Mouse (Mus musculus): ENCODE data around the gene Klhl32.

The Klhl32 gene

DNA sequence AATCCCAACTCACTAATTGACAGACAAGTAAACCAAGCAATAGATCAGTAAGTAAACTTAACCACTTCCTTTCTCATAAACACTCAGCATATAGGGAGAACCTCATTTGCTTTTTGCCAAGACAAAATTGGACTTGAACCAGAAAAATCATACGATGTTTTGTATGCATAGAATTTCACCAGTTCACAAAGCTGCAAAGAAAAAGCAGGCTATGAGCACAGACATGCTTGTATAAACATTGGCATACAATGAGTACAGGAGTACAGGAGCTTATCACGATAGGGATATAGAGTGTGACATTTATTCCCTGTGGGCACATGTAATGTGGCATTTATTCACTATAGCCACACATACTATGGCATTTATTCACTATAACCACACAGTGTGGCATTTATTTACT lies 220.5 kb downstream of the Klhl32 start:
- DNase-seq (ENCODE audit: low spot score), result no peak

DNA sequence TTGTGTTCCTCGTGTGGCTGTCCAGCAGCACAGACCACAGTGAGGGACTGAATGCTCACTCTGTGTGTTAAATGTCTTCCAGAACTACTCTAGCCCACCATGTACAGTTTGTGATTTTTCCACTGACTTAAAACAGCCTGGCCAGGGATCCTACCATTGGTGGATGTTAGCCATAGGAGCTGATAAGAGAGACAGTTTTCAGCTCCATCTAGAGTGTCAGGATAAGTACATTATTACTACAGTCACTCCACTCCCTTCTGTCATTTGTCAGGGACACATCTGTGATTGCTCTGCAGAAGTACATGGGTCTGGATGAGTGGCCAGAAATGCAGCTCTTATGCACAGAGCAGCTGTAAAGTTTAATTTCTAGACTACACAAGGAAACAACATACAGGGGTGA lies 223.1 kb downstream of the Klhl32 start:
- DNase-seq (ENCODE audit: low spot score), result no peak

DNA sequence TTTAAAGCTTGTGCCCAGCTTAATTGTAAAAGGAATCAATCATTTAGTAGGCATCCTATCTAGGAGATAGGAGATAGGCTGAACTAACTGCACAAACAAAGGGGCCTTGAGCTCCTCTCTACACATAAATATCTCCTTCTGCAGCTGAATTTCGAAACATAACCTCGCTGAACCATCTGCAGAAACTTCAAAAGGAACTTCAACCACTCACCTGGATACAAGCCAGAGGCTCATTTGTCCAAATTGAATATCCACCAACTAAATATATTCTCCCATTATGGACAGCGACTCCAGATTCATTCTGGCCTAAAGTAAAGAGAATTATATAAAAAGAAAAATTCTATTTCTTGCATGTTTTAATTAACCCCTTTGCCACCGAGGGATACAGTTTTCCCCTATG lies 224.2 kb downstream of the Klhl32 start:
- DNase-seq (ENCODE audit: low spot score), result no peak

DNA sequence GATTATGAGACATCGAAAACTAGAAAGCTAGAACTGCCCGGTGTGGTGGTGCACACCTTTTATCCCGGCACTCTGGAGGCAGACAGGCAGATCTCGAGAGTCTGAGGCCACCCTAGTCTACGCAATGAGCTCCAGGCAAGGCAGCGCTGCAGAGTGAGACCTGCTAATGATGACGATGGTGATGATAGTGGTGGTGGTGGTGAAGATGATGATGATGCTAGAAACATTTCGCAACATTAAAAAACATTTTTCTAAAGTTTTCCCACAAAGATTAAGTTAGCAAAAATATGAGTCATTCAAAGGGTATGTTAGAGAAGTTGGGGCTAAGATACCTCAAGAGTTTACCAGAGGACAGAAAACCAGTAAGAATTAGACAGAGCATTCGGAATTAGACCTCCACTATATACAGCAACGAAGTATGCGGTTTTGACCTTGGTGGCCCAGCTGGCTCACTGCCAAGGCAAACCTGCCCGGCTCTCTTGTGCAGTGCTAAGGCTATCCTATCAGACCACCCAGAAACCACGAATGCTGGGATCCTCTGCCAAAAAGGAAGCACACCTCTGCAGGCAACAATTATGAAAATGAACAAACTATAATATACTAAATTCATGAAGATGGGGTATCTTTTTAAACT lies 224.9 kb downstream of the Klhl32 start:
- peak; percentile 46 for DNase-seq (ENCODE audit: low spot score)

DNA sequence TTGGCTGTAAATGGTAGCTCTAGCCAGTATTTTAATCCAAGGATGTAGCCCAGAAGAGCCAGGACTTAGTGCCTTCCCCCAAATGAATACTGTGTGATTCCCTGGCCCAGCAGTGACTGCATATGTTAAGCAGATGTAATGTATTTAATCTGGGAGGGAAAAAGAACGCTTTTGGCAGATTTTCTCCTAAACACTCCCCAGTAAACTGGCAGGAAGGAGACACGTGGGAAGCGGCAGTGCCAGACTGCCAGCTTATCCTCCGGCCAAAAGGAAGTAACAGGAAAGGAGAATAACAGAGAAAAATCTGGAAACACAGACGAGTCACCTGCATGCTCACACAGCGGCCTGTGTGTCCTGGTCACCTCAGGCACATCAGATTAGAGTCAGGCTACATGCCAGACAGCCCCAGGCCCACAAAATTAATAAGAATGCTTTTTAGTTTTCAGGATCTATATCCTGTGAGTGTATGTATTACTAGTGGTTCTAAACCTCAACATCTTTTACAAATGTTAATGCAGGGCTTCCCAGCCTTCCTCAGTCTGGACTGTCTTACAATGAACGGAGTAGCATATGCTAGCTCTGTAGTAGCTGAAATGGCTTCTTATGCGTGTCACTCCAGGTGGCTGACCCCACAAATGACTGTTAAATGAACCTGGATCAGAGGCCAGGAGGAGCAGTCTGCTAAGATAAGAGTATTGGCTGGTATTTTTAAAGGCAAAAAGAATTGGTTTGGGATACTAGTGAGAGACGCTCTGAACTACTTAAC lies 229.3 kb downstream of the Klhl32 start:
- no peak for DNase-seq (ENCODE audit: low spot score)

DNA sequence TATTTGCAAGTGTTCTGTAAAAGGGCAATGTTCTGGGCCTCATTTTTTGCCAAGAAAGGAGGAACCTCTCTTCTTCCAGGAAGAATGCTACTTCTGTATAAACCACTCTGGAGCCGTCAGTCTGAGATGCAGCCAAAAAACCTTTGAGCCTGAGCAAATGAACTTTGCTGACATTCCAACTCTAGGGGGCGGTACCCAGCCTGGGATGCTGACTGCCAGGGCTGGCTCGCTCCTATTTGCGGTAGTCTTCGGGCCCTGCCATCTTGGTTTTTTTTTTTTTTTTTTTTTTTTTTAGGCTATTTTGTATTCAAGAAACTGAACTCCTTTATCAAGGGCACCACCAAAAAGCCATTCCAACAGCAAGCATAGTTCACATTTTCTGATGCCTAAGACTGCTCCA lies 230.5 kb downstream of the Klhl32 start:
- no peak for DNase-seq (ENCODE audit: low spot score)

DNA sequence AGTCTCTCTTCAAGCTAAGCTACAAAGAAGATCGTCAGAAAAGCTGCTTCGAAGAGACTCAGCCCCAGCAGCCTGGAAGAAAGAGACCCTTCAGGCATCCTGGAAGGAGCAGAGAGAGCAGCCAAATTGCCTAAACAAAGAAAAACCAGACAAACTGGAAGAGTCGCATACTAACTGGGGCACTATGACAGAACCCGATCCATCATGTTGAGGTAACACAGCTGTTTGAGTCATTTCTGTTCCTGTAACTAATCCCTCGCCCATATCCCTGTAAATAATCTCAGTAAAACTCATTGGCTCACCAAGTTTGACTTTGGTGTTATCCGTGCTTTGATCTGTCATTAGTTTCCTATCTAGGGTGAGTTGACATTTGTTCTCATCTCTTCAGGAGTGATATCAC lies 230.9 kb downstream of the Klhl32 start:
- DNase-seq (ENCODE audit: low spot score), result no peak

DNA sequence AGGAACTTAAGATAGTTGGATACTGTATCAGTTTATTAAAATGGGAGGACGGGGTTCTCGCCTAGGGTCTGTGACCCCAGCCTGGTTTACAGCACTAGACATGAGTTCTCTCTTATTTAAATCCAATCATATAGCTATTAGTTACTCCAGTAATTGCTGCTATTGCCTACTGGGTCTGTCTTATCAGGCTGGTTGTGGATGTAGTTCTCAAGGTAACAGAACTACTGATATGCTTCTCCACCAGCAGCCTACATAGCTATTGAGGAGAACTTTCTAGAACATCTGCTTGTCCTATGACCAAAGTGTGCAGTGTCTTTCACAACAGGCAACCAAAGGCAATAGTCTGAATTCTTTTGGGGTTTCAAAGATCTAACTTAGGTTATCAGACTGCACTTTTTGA lies 241.4 kb downstream of the Klhl32 start:
- DNase-seq (ENCODE audit: low spot score), result no peak

DNA sequence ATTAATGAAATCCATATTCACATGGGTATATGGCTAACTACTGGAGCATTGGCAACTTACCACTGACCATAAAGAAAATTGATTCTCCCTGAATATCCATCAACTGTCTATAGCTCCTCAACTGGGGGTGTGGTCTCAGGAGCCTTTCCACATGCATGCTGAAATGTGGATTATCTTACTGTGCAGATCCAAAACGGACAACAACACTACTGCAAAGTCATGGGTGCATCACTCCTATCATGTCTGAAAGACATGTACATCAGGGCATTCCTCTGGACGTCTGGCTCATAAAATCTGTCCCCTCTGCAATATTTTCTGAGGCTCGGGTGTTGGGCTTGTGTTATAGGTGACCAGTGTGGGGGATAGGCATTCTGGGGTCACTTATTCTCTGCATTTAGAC lies 241.8 kb downstream of the Klhl32 start:
- no peak for DNase-seq (ENCODE audit: low spot score)

DNA sequence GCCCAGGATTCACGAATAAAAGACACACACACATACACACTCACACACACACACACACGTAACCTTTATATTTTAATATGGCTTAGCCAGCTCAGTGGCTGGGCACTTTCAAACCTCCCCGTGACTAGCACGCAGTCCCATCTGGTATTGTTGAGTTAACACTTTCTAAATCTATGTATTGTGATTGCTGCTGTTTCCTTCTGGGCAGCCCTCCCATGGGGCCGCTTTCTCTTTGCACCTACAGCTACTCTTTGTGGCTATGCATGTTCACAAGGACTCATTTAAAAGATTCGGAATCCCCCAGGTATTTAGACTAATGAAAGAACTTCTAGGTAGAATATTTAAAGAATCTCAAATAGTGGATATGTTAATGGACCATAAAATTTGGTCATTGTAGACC lies 249.2 kb downstream of the Klhl32 start:
- DNase-seq (ENCODE audit: low spot score), result no peak

DNA sequence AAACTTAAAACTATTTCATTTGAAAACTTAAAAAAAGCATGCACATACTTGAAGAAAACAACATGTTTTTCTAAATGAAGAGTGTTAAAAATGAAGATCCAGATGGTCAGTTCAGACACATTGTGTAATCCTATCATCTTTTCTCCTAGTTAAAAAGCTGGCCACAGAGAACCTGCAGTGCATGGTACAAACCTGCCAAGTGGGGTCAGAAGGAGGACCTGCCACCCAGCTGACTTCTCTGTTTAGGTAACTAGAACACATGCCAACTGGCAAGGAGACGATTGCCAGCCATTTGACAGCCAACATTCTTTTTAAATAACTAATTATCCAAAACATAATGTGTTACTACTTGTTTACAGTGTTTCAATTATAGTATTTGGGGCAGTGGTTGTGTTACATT lies 252.3 kb downstream of the Klhl32 start:
- no peak for DNase-seq (ENCODE audit: low spot score)

DNA sequence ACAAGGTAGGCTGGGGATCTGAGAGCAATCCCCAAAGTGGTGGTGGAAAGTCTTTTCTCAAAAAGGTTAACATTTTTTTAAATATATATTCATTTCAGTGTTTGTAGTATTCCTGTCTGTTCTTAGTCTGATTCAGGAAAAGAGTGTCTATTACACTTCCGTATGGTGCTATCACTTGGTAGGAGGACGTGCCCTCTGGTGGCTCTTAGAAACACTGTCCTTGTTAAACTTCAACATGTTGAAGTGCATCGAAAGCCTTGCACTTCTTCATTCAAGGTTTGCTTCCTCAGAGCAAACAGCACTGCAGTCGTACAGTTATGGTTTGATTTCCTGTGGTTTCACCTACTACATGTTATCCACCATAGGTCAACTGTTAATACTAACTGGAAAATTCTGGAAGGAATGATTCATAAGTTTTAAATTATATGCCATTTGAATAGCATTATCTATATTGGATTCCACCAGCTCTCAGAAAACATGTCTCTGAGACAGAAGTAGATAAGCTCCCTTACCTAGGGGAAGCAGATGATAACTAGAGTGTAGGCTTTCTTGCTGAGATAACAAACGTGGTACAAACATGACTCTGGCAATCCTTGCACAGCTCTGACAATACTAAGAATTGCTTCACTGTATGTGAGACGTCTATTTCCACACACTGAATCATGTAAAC lies 253.8 kb downstream of the Klhl32 start:
- no peak for DNase-seq (ENCODE audit: low spot score)

DNA sequence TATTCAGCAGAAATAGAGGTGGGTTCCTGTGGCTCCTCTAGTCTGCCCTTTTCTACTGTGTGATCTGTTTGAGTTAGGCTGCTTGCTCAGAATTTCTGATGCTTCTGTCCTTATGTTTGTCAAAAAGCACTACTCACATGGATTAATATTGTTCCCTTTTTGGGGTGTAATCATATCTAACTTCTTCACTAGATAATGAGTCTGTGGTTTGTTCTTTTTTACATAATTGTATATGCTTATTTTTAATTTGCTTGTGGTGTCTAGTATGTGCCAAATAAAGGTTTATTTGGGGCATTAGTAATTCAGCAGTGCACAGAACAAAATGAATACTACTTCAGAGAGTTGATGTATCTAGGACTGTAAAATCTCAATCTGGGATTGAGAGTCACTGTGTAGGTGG lies 256.1 kb downstream of the Klhl32 start:
- DNase-seq (ENCODE audit: low spot score), result no peak

DNA sequence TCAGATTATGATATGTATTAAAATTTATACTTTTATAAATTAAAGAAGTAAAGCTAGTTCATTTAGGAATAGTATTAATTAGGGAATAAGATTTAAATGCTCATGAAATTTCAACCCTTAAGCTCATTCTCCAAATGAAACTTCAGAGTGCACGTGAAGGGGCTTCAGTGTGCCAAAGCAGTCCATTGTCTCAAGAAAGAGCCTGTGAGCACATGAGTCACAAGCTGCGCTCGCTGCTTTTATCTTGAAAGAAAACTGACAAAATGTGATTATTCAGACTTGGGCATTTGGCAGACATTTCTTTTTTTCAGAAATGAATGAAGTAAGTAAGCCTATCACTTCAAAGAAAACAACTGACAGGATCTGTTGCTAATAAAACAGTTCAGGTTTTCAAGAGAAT lies 266.9 kb downstream of the Klhl32 start:
- no peak for DNase-seq (ENCODE audit: low spot score)

DNA sequence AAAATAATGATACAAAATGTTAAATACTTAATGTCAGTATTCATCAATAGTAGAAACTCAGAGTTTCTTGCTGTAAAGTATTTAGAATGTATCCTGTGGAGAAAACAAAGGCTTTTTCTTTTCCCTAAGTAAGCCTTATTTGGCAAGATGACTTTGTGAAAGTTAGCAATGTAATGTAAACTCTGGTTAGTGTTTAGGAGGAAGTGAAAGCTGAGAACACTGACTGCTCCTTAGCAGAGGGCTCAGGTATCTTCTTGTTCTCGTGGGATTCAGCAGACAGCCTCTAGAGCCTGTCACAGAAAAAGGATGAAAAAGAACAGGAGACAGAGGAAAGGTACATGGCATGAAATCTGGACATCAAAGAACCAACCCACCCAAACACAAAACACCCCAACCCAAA lies 268.6 kb downstream of the Klhl32 start:
- DNase-seq (ENCODE audit: low spot score), result no peak

DNA sequence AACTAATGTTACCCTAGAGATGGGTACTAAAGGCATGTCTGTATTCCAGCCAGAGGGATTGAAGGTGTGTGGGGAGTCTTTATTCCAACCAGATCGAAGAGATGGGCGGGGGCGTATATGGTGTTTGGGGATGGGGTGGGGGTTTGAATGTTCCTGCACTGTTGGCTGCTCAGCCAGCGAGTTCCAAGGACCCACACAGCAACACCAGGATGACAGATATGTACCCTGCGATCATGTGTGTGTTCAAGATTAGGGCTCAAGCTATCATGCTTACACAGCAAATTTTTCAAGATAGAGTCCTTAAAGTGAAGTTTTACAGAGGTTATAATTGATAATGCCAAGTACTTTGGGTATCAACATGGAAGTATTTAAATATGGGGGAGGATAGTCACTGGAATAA lies 273.3 kb downstream of the Klhl32 start:
- DNase-seq (ENCODE audit: low spot score), result no peak

DNA sequence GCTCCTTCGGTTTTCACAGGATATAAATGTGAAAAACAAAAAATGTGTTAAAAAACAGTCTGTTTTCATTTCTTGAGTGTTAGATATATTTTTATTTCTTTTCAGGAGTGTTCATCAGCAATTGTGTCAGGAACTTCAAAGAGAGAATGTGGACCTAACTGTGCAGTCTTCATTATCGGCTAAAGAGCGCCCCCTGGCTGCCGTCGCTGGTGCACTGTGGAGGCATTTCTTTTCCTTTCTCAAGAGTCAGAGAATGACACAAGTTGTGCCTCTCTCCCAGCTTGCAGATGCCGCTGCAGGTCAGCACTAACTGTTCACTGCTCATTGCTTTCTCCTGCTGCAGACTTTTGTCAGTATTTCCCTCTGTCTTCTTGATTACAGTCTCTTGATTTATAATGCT lies 276.6 kb downstream of the Klhl32 start:
- DNase-seq (ENCODE audit: low spot score), result peak; percentile 74

DNA sequence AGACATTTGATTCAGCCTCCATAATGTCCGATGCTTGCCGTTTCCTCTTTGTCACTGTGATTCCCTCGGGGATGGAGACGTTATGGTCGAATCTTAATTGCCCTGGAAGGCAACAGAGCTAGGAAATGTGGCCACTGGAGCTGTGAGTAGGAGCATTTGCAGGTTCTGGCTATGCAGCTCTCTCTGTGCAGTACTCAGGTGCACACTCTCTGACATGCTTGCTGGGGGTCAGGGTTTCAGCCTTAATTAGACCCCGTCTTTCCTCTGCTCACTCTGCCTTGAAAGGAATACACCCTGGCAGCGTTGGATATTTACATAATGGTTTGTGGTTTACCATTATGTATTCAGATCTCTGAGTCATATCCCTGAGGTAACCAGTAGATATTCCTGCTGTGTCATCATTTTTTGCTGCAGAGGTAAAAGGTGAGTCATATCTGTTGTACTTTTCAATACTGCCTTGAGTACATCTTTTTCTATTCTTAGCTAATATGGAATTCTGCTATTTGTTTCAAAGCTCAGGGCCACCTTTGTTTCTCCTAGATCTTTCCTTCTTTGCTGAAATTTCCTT lies 281.9 kb downstream of the Klhl32 start:
- DNase-seq (ENCODE audit: low spot score), result no peak

DNA sequence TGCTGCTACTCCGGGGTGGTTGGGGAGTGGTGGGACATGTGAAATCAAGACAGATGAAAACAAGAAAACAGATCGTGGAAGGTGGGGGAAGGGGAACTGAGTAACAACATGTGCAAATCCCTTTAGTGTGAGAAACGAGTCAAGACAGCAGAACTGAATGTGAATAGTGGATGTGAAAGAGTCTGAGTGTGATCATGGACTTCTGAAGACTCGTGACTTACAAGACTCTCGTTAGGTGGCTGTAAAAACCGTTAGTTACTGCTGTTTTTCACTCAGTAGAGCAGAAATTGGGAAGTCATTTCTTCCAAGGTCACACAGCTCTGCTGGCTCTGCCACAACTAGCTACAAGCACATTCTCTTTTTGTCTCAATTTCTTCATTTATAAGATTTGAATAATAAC lies 282.9 kb downstream of the Klhl32 start:
- no peak for DNase-seq (ENCODE audit: low spot score)
